Mouse (Mus musculus) CH12.LX (cell line): ENCODE data around the gene Hectd1. TPM values are rescaled to one million over a fixed set of nuclear protein-coding genes. Genes with fewer than 3 reads are reported as not detected.

ENCODE experiments used
- DNase-seq: peaks from one replicate; pipeline ENCODE4 v3.0.0-alpha.2; 2013; ENCODE audit errors: extremely low read depth
- H3K27ac ChIP-seq: 2 replicates; pipeline ENCODE4 v1.5.1; 2012; ENCODE audit warnings: low read depth, mild to moderate bottlenecking, control low read depth, moderate library complexity; ENCODE audit not compliant: insufficient read depth
- H3K27me3 ChIP-seq: replicated peaks from 2 replicates; pipeline ENCODE3; 2012; ENCODE audit warnings: inconsistent platforms
- H3K36me3 ChIP-seq, 2 experiments: replicated peaks in 1 of 2; 2 replicates each; pipeline versions ENCODE3 to v1.6.1; 2012; ENCODE audit warnings: inconsistent platforms in 1 of 2, low read length in 1 of 2, mild to moderate bottlenecking in 1 of 2, mixed read lengths in 1 of 2, moderate library complexity in 1 of 2; ENCODE audit not compliant: control insufficient read depth in 1 of 2, insufficient read depth in 1 of 2
- H3K4me1 ChIP-seq, 2 experiments: 2 replicates each; pipeline ENCODE4 v1.6.1; 2012; ENCODE audit warnings: inconsistent platforms in 1 of 2, moderate library complexity in 1 of 2; ENCODE audit not compliant: insufficient read depth in 2 of 2, control insufficient read depth in 1 of 2
- H3K4me2 ChIP-seq: 2 replicates; pipeline ENCODE4 v1.6.1; 2012; ENCODE audit warnings: low read depth, mild to moderate bottlenecking, control low read depth; ENCODE audit not compliant: poor library complexity, insufficient read depth, severe bottlenecking
- H3K4me3 ChIP-seq, 3 experiments: fragments of 150-350 bp in 1 of 3; sonication (generic) in 1 of 3; replicated peaks in 1 of 3; 2 replicates each; pipeline versions ENCODE3 to v1.5.1; 2011 to 2012; ENCODE audit warnings: low read depth in 2 of 3, low read length in 2 of 3, mild to moderate bottlenecking in 2 of 3, moderate library complexity in 2 of 3, control low read depth in 1 of 3, improper control_type of control experiment in 1 of 3, inconsistent platforms in 1 of 3, mixed read lengths in 1 of 3; ENCODE audit not compliant: poor library complexity in 1 of 3
- H3K79me2 ChIP-seq: replicated peaks from 2 replicates; pipeline ENCODE4 v1.6.1; 2012; ENCODE audit warnings: mild to moderate bottlenecking, moderate library complexity; ENCODE audit not compliant: control insufficient read depth, poor library complexity, insufficient read depth, severe bottlenecking; ENCODE audit errors: extremely low read depth
- H3K9ac ChIP-seq: 2 replicates; pipeline ENCODE4 v1.6.1; 2012; ENCODE audit warnings: low read depth, mild to moderate bottlenecking, control low read depth, moderate library complexity; ENCODE audit not compliant: insufficient read depth
- H3K9me3 ChIP-seq: replicated peaks from 2 replicates; pipeline ENCODE3; 2012; ENCODE audit warnings: low read length, inconsistent platforms, mixed read lengths
- BHLHE40 ChIP-seq: IDR thresholded peaks from 2 replicates; pipeline ENCODE4 v1.6.1; 2011; ENCODE audit warnings: mild to moderate bottlenecking, low read depth, low read length, improper control_type of control experiment
- CHD2 ChIP-seq: IDR thresholded peaks from 2 replicates; pipeline ENCODE4 v1.6.1; 2011; ENCODE audit warnings: low read length, improper control_type of control experiment
- CTCF ChIP-seq, 2 experiments: IDR thresholded peaks in 1 of 2; conservative IDR thresholded peaks in 1 of 2; 2 replicates each; pipeline ENCODE4 v1.5.1; 2011 to 2012; ENCODE audit warnings: low read depth in 2 of 2, low read length in 2 of 2, improper control_type of control experiment in 1 of 2, inconsistent platforms in 1 of 2, mild to moderate bottlenecking in 1 of 2, moderate library complexity in 1 of 2
- E2F4 ChIP-seq: IDR thresholded peaks from 2 replicates; pipeline ENCODE4 v1.6.1; 2011; ENCODE audit warnings: low read depth, low read length, improper control_type of control experiment; ENCODE audit not compliant: insufficient replicate concordance
- EP300 ChIP-seq: IDR thresholded peaks from 2 replicates; pipeline ENCODE4 v1.6.1; 2011; ENCODE audit warnings: low read length, improper control_type of control experiment
- ETS1 ChIP-seq: conservative IDR thresholded peaks from 2 replicates; pipeline ENCODE4 v1.6.1; 2012; ENCODE audit warnings: low read depth, mild to moderate bottlenecking, inconsistent platforms, low read length, improper control_type of control experiment, moderate library complexity
- GABPA ChIP-seq: IDR thresholded peaks from 2 replicates; pipeline ENCODE4 v1.6.1; 2012; ENCODE audit warnings: low read depth, low read length, improper control_type of control experiment, inconsistent platforms; ENCODE audit not compliant: insufficient replicate concordance
- MAZ ChIP-seq: IDR thresholded peaks from 2 replicates; pipeline ENCODE4 v1.6.1; 2012; ENCODE audit warnings: low read depth, mild to moderate bottlenecking, inconsistent platforms, low read length, improper control_type of control experiment, moderate library complexity
- MYC ChIP-seq: IDR thresholded peaks from 2 replicates; pipeline ENCODE4 v1.6.1; 2011; ENCODE audit warnings: low read depth, mild to moderate bottlenecking, improper control_type of control experiment, low read length
- POLR2AphosphoS2 ChIP-seq: IDR thresholded peaks from 2 replicates; pipeline ENCODE4 v1.6.1; 2011; ENCODE audit warnings: low read depth, low read length, improper control_type of control experiment
- RAD21 ChIP-seq: IDR thresholded peaks from 2 replicates; pipeline ENCODE4 v1.6.1; 2011; ENCODE audit warnings: low read depth, mild to moderate bottlenecking, low read length, improper control_type of control experiment, moderate library complexity
- SMC3 ChIP-seq: IDR thresholded peaks from 2 replicates; pipeline ENCODE4 v1.6.1; 2011; ENCODE audit warnings: low read depth, low read length, improper control_type of control experiment
- TCF12 ChIP-seq: IDR thresholded peaks from 2 replicates; pipeline ENCODE4 v1.6.1; 2014; ENCODE audit warnings: low read depth, mild to moderate bottlenecking, inconsistent platforms, low read length, improper control_type of control experiment
- USF2 ChIP-seq: conservative IDR thresholded peaks from 2 replicates; pipeline ENCODE4 v1.6.1; 2011; ENCODE audit warnings: low read depth, low read length, improper control_type of control experiment
- dilution Hi-C: fragments of 300-500 bp; cut with MboI; formaldehyde crosslinking; loops from 2 replicates; pipeline ENCODE4 v1.14.3; 2020; ENCODE audit warnings: low sequenced_read_pairs; ENCODE audit not compliant: extremely low pct_unique_long_range_greater_than_20kb, extremely low pct_ligation_motif_present
- in situ Hi-C: fragments of 300-500 bp; cut with MboI; formaldehyde crosslinking; loops from 3 replicates; pipeline ENCODE4 v1.14.3; 2019; ENCODE audit warnings: low sequenced_read_pairs, low pct_ligation_motif_present, low pct_unique_long_range_greater_than_20kb, mixed read lengths
- polyA plus RNA-seq: library from polyadenylated mRNA; unstranded; fragments of >175 nt; gene quantifications from 2 replicates; pipeline ENCODE4 v1.2.1, GENCODE M21; 2012; ENCODE audit warnings: low read depth; ENCODE audit not compliant: insufficient read length
- total RNA-seq, 2 experiments: library from RNA; depleted of rRNA; stranded (reverse); fragments of 300-350 nt in 1 of 2; fragments of >200 nt in 1 of 2; gene quantifications; 2 replicates each; pipeline ENCODE4 v1.2.3; 2012 to 2014

The Hectd1 gene
- total and polyA plus RNA-seq, 3 experiments = 36.2 to 42.3 (median 41.4) TPM

- TF ChIP-seq POLR2AphosphoS2 (no peak), GABPA (no peak), CHD2 (no peak), USF2 (no peak), CTCF (conservative IDR thresholded peaks at IDR 0.05 in 1 of 2, IDR thresholded peaks at IDR 0.05 in 1 of 2; ENCODE audit: low read depth in 2 of 2, low read length in 2 of 2) (no peak), MYC (no peak), EP300 (no peak)
- no peak overlapping the region for H3K27ac ChIP-seq
- DNase-seq = no peak
- H3K4me3 ChIP-seq = no peak overlapping the region
- H3K79me2 ChIP-seq = peaks cover 78% of the 10 kb centered on the region
- H3K4me1 ChIP-seq = peaks cover 4 to 43% of the 10 kb centered on the region in 2 experiments
- in situ Hi-C loops (no loop called here), dilution Hi-C loops (no loop called here)
- H3K9me3 ChIP-seq = no peaks in the 10 kb centered on the region
- H3K9ac ChIP-seq = no peak overlapping the region
- H3K4me2 ChIP-seq = no peak overlapping the region
- H3K36me3 ChIP-seq = peaks cover 12 to 61% of the 10 kb centered on the region in 2 experiments
- H3K27me3 ChIP-seq = no peaks in the 10 kb centered on the region
These were observed 6.5 kb downstream of the Hectd1 start for GRCm38 (mm10) chr12:51822861-51823260.

- no peak for TF ChIP-seq MAZ
- peak; percentile 23 for TF ChIP-seq RAD21
- TF ChIP-seq USF2 = no peak
- TF ChIP-seq MYC = 0 out of 2 replicates have a peak, but pooled peaks have one; percentile 44
- peak in 1 of 2 experiments; percentile 54; a peak in 2 of 4 replicates for TF ChIP-seq CTCF (conservative IDR thresholded peaks at IDR 0.05 in 1 of 2, IDR thresholded peaks at IDR 0.05 in 1 of 2; ENCODE audit: low read depth in 2 of 2, low read length in 2 of 2)
- TF ChIP-seq SMC3 = peak; percentile 21; the same call in 1 of the 2 replicates
- Histone ChIP-seq H3K27me3 (no peaks in the 10 kb centered on the region), H3K79me2 (peaks cover 77% of the 10 kb centered on the region), H3K4me1 (peaks cover 2 to 42% of the 10 kb centered on the region in 2 experiments), H3K9ac (no peak overlapping the region), H3K36me3 (peaks cover 11 to 65% of the 10 kb centered on the region in 2 experiments), H3K4me2 (no peak overlapping the region), H3K9me3 (no peaks in the 10 kb centered on the region), H3K27ac (no peak overlapping the region), H3K4me3 (no peak overlapping the region)
- dilution Hi-C loops = no loop called here
- in situ Hi-C loops = no loop called here
- no peak for DNase-seq
These were observed 7.1 kb downstream of the Hectd1 start for GRCm38 (mm10) chr12:51822236-51822635.

GRCm38 (mm10) chr12:51821256-51821655 lies 8.1 kb downstream of the Hectd1 start:
- peaks cover 0 to 36% of the 10 kb centered on the region in 2 experiments; a peak in 2 of 4 replicates for H3K4me1 ChIP-seq
- DNase-seq = no peak
- H3K27ac ChIP-seq = no peak overlapping the region
- H3K79me2 ChIP-seq = peaks cover 74% of the 10 kb centered on the region
- H3K4me2 ChIP-seq = no peak overlapping the region
- H3K9ac ChIP-seq = no peak overlapping the region
- H3K36me3 ChIP-seq = peaks cover 9 to 62% of the 10 kb centered on the region in 2 experiments
- no peak overlapping the region for H3K4me3 ChIP-seq
- in situ Hi-C loops (no loop called here), dilution Hi-C loops (no loop called here)
- no peaks in the 10 kb centered on the region for H3K9me3 ChIP-seq
- TF ChIP-seq E2F4 (no peak), BHLHE40 (no peak), POLR2AphosphoS2 (no peak), EP300 (no peak), ETS1 (no peak), TCF12 (no peak), RAD21 (no peak)
- H3K27me3 ChIP-seq = no peaks in the 10 kb centered on the region
